Mouse (Mus musculus): Measurements from ENCODE around the gene Rad23a. TPM values are rescaled to one million over a fixed set of nuclear protein-coding genes. Genes with fewer than 3 reads are reported as not detected.

Gene Rad23a
- polyA plus RNA-seq, 1 experiment = 68.3 TPM

GRCm38 (mm10) chr8:84797256-84797797, 43.1 kb downstream of the Rad23a start:
- H3K79me2 ChIP-seq (ENCODE audit: control insufficient read depth, insufficient read depth) = peaks cover 74% of the 10 kb centered on the region
- H3K36me3 ChIP-seq (ENCODE audit: control insufficient read depth, insufficient read depth) = peaks cover 18% of the 10 kb centered on the region
- H3K27me3 ChIP-seq (ENCODE audit: control insufficient read depth, insufficient read depth, insufficient read length) = no peaks in the 10 kb centered on the region
- no peak overlapping the region for H3ac ChIP-seq (ENCODE audit: control insufficient read depth, insufficient read length, low read depth)
- no peak overlapping the region for H3K4me3 ChIP-seq (ENCODE audit: insufficient read depth, poor library complexity, severe bottlenecking)
- no peak for TF ChIP-seq USF1 (IDR thresholded peaks at IDR 0.05; ENCODE audit: low read depth)
- TF ChIP-seq MYOD1 (IDR thresholded peaks at IDR 0.05; ENCODE audit: control insufficient read depth, insufficient read length, low read depth) = no peak
- TF ChIP-seq FOSL1 (IDR thresholded peaks at IDR 0.05; ENCODE audit: insufficient read depth, low read length, poor library complexity, severe bottlenecking) = no peak
- no peak for TF ChIP-seq MAX (IDR thresholded peaks at IDR 0.05)
- TF ChIP-seq CEBPB (IDR thresholded peaks at IDR 0.05; ENCODE audit: low read depth) = no peak
- no peak for TF ChIP-seq CTCF (IDR thresholded peaks at IDR 0.05; ENCODE audit: control insufficient read depth, insufficient read depth, insufficient read length)
- no peak for TF ChIP-seq MYOG (IDR thresholded peaks at IDR 0.05; ENCODE audit: control insufficient read depth, extremely low read depth, insufficient read length)
- peaks cover 62% of the 10 kb centered on the region for H3K79me3 ChIP-seq (ENCODE audit: low read depth)

GRCm38 (mm10) chr8:84794486-84794885, 46.0 kb downstream of the Rad23a start:
- TF ChIP-seq FOSL1 (IDR thresholded peaks at IDR 0.05; ENCODE audit: insufficient read depth, low read length, poor library complexity, severe bottlenecking) (no peak), CEBPB (IDR thresholded peaks at IDR 0.05; ENCODE audit: low read depth) (no peak), MYOG (IDR thresholded peaks at IDR 0.05; ENCODE audit: control insufficient read depth, extremely low read depth, insufficient read length) (no peak), MAX (IDR thresholded peaks at IDR 0.05) (no peak), CTCF (IDR thresholded peaks at IDR 0.05; ENCODE audit: control insufficient read depth, insufficient read depth, insufficient read length) (no peak), MYOD1 (IDR thresholded peaks at IDR 0.05; ENCODE audit: control insufficient read depth, insufficient read length, low read depth) (no peak), USF1 (IDR thresholded peaks at IDR 0.05; ENCODE audit: low read depth) (no peak)
- H3K79me2 ChIP-seq (ENCODE audit: control insufficient read depth, insufficient read depth) = peaks cover 100% of the 10 kb centered on the region
- H3K27me3 ChIP-seq (ENCODE audit: control insufficient read depth, insufficient read depth, insufficient read length) = no peaks in the 10 kb centered on the region
- H3K36me3 ChIP-seq (ENCODE audit: control insufficient read depth, insufficient read depth) = peaks cover 18% of the 10 kb centered on the region
- H3K4me3 ChIP-seq (ENCODE audit: insufficient read depth, poor library complexity, severe bottlenecking) = no peak overlapping the region
- H3K79me3 ChIP-seq (ENCODE audit: low read depth) = peaks cover 86% of the 10 kb centered on the region
- no peak overlapping the region for H3ac ChIP-seq (ENCODE audit: control insufficient read depth, insufficient read length, low read depth)

- no peak overlapping the region for H3K4me3 ChIP-seq (ENCODE audit: insufficient read depth, poor library complexity, severe bottlenecking)
- no peak overlapping the region for H3ac ChIP-seq (ENCODE audit: control insufficient read depth, insufficient read length, low read depth)
- peaks cover 90% of the 10 kb centered on the region for H3K79me3 ChIP-seq (ENCODE audit: low read depth)
- no peak for TF ChIP-seq MYOG (IDR thresholded peaks at IDR 0.05; ENCODE audit: control insufficient read depth, extremely low read depth, insufficient read length)
- TF ChIP-seq MYOD1 (IDR thresholded peaks at IDR 0.05; ENCODE audit: control insufficient read depth, insufficient read length, low read depth) = no peak
- no peak for TF ChIP-seq CTCF (IDR thresholded peaks at IDR 0.05; ENCODE audit: control insufficient read depth, insufficient read depth, insufficient read length)
- no peak for TF ChIP-seq FOSL1 (IDR thresholded peaks at IDR 0.05; ENCODE audit: insufficient read depth, low read length, poor library complexity, severe bottlenecking)
- TF ChIP-seq USF1 (IDR thresholded peaks at IDR 0.05; ENCODE audit: low read depth) = no peak
- TF ChIP-seq CEBPB (IDR thresholded peaks at IDR 0.05; ENCODE audit: low read depth) = no peak
- no peak for TF ChIP-seq MAX (IDR thresholded peaks at IDR 0.05)
- H3K36me3 ChIP-seq (ENCODE audit: control insufficient read depth, insufficient read depth) = peaks cover 18% of the 10 kb centered on the region
- H3K79me2 ChIP-seq (ENCODE audit: control insufficient read depth, insufficient read depth) = peaks cover 100% of the 10 kb centered on the region
- no peaks in the 10 kb centered on the region for H3K27me3 ChIP-seq (ENCODE audit: control insufficient read depth, insufficient read depth, insufficient read length)
Observed at GRCm38 (mm10) chr8:84793791-84794485, 46.5 kb downstream of the Rad23a start.

- Histone ChIP-seq H3K36me3 (ENCODE audit: control insufficient read depth, insufficient read depth) (peaks cover 18% of the 10 kb centered on the region), H3K79me2 (ENCODE audit: control insufficient read depth, insufficient read depth) (peaks cover 100% of the 10 kb centered on the region), H3K27me3 (ENCODE audit: control insufficient read depth, insufficient read depth, insufficient read length) (no peaks in the 10 kb centered on the region), H3K4me3 (ENCODE audit: insufficient read depth, poor library complexity, severe bottlenecking) (no peak overlapping the region), H3ac (ENCODE audit: control insufficient read depth, insufficient read length, low read depth) (no peak overlapping the region), H3K79me3 (ENCODE audit: low read depth) (peaks cover 89% of the 10 kb centered on the region)
- TF ChIP-seq MYOG (IDR thresholded peaks at IDR 0.05; ENCODE audit: control insufficient read depth, extremely low read depth, insufficient read length) (no peak), FOSL1 (IDR thresholded peaks at IDR 0.05; ENCODE audit: insufficient read depth, low read length, poor library complexity, severe bottlenecking) (no peak), USF1 (IDR thresholded peaks at IDR 0.05; ENCODE audit: low read depth) (no peak), MYOD1 (IDR thresholded peaks at IDR 0.05; ENCODE audit: control insufficient read depth, insufficient read length, low read depth) (no peak), CTCF (IDR thresholded peaks at IDR 0.05; ENCODE audit: control insufficient read depth, insufficient read depth, insufficient read length) (no peak), MAX (IDR thresholded peaks at IDR 0.05) (no peak), CEBPB (IDR thresholded peaks at IDR 0.05; ENCODE audit: low read depth) (no peak)
Observed at GRCm38 (mm10) chr8:84793134-84793533, 47.3 kb downstream of the Rad23a start.

- no peak for TF ChIP-seq CTCF (IDR thresholded peaks at IDR 0.05; ENCODE audit: control insufficient read depth, insufficient read depth, insufficient read length)
- peak; percentile 89 for TF ChIP-seq USF1 (IDR thresholded peaks at IDR 0.05; ENCODE audit: low read depth)
- Histone ChIP-seq H3K79me2 (ENCODE audit: control insufficient read depth, insufficient read depth) (peaks cover 100% of the 10 kb centered on the region), H3ac (ENCODE audit: control insufficient read depth, insufficient read length, low read depth) (no peak overlapping the region), H3K27me3 (ENCODE audit: control insufficient read depth, insufficient read depth, insufficient read length) (no peaks in the 10 kb centered on the region), H3K4me3 (ENCODE audit: insufficient read depth, poor library complexity, severe bottlenecking) (no peak overlapping the region), H3K79me3 (ENCODE audit: low read depth) (peaks cover 90% of the 10 kb centered on the region), H3K36me3 (ENCODE audit: control insufficient read depth, insufficient read depth) (peaks cover 15% of the 10 kb centered on the region)
Observed at GRCm38 (mm10) chr8:84792429-84792947, 48.0 kb downstream of the Rad23a start.

Data from C2C12 (cell line).